Mouse (Mus musculus) G1E (cell line): ENCODE measurements around the gene Gm47841.

ENCODE experiments used
- CTCF ChIP-seq: IDR thresholded peaks from 2 replicates; pipeline ENCODE4 v1.5.1; 2012; ENCODE audit warnings: low read depth, low read length, inconsistent platforms, mixed read lengths
- GATA1 ChIP-seq: IDR thresholded peaks from 2 replicates; pipeline ENCODE4 v1.6.1; 2012; ENCODE audit warnings: borderline replicate concordance, low read length, inconsistent platforms, mixed read lengths

GRCm38 (mm10) chr15:101095392-101095791, 48.2 kb upstream of the Gm47841 start:
- TF ChIP-seq CTCF: no peak
- no peak for TF ChIP-seq GATA1
